Mouse (Mus musculus) E14TG2a.4 (cell line): ENCODE data around the gene Vmn1r143.
"Not testable (repeated sequence)": the region's sequence is repeated elsewhere in the genome, so short reads cannot be mapped to it uniquely, and the experiment has no call there.

ENCODE experiments used
- CTCF ChIP-seq: conservative IDR thresholded peaks from 2 replicates; pipeline ENCODE4 v1.5.1; 2014; ENCODE audit warnings: low read length
- POU5F1 ChIP-seq: IDR thresholded peaks from 2 replicates; pipeline ENCODE4 v1.6.1; 2014; ENCODE audit warnings: low read length, borderline replicate concordance

GRCm38 (mm10) chr7:22229384-22229783 is 40.2 kb downstream of the Vmn1r143 start, which contains the start of gene Gm8453:
- TF ChIP-seq CTCF, POU5F1: not testable (repeated sequence)
